Comparison of ENCODE assay signal across 8 mouse cellular contexts in the genomic region with DNA sequence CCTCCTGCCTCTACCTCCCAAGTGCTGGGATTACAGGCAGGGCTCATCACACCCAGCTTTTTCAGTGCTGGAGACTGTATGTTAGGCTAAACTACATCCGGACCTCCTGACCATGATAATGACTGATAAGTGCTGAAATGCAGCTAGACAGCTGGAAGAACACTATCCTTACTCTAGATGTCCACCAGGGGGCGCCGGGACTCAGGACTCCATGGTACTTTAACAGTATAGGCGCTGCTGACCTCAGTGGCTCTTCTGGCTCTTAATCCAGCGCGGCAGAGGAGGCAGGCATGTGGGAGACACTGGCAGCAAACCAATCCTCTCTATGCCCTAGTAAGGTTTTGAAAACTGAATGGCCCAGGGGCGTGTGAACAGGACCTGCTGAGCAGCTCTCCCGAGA. TPM values are rescaled to one million over a fixed set of nuclear protein-coding genes. Genes with fewer than 3 reads are reported as not detected.
DNase-seq lines count a peak whose midpoint lies in the region; ATAC-seq and TF ChIP-seq lines count a peak whose summit lies in the region.

No protein-coding gene starts in this region.

- H3K27me3 ChIP-seq in ES-Bruce4 (ENCODE audit: control insufficient read depth, insufficient read depth, low read length, poor library complexity, severe bottlenecking), result no peaks in the 10 kb centered on the region
- no peaks in the 10 kb centered on the region for H3K27me3 ChIP-seq in forebrain, embryonic 12.5 days
- H3K27me3 ChIP-seq in neural tube, embryonic 14.5 days (ENCODE audit: control insufficient read depth, insufficient read depth, low read length), result no peaks in the 10 kb centered on the region
- no peaks in the 10 kb centered on the region for H3K27me3 ChIP-seq in stomach, postnatal 0 days (ENCODE audit: control insufficient read depth, insufficient read depth, low read length)

- no peaks in the 10 kb centered on the region for H3K36me3 ChIP-seq in ES-Bruce4 (ENCODE audit: control insufficient read depth, insufficient read depth, low read length, poor library complexity, severe bottlenecking)
- no peaks in the 10 kb centered on the region for H3K36me3 ChIP-seq in forebrain, embryonic 12.5 days (replicated peaks)
- H3K36me3 ChIP-seq in neural tube, embryonic 14.5 days (ENCODE audit: control insufficient read depth, insufficient read depth, low read length), result no peaks in the 10 kb centered on the region
- no peaks in the 10 kb centered on the region for H3K36me3 ChIP-seq in stomach, postnatal 0 days (ENCODE audit: control insufficient read depth, insufficient read depth, low read length)

- peaks cover 2% of the 10 kb centered on the region for H3K4me1 ChIP-seq in ES-Bruce4 (ENCODE audit: control insufficient read depth, insufficient read depth, low read length)
- peaks cover 12% of the 10 kb centered on the region for H3K4me1 ChIP-seq in forebrain, embryonic 12.5 days
- no peaks in the 10 kb centered on the region for H3K4me1 ChIP-seq in neural tube, embryonic 14.5 days (ENCODE audit: control insufficient read depth, insufficient read depth, low read length)
- H3K4me1 ChIP-seq in stomach, postnatal 0 days (replicated peaks; ENCODE audit: control insufficient read depth, insufficient read depth), result no peaks in the 10 kb centered on the region

- TF ChIP-seq CTCF in ES-Bruce4 (IDR thresholded peaks at IDR 0.05; ENCODE audit: low read depth, low read length), result peak; percentile 75
- peak; percentile 95 for TF ChIP-seq CTCF in stomach, postnatal 0 days (IDR thresholded peaks at IDR 0.05; ENCODE audit: low read depth)

- TF ChIP-seq EP300 in ES-Bruce4 (IDR thresholded peaks at IDR 0.05; ENCODE audit: insufficient read depth, low read depth, low read length), result no peak
- no peak for TF ChIP-seq EP300 in stomach, postnatal 0 days (optimal IDR thresholded peaks at IDR 0.05)

- intact Hi-C loops in heart, postnatal 36 days (cut with DNase I), result loop anchor here (1.0 to 5.0 kb wide), 3 partner anchors 45 to 159 kb away; a partner anchor contains a TSS

- WGBS in forebrain, embryonic 12.5 days, result 7% methylated on average over 8 of the region's 8 CpGs
- 12% methylated on average over 8 of the region's 8 CpGs for whole genome bisulfite sequencing in large intestine, adult 2 months
- WGBS in neural tube, embryonic 14.5 days, result 8% methylated on average over 8 of the region's 8 CpGs
- 8% methylated on average over 8 of the region's 8 CpGs for whole genome bisulfite sequencing in stomach, postnatal 0 days

- peak; percentile 92 for DNase-seq in c-Kit-positive CD71-positive TER-119-positive erythroid progenitor cells, embryonic 14.5 days (ENCODE audit: low spot score)
- peak; percentile 81 to 84 for DNase-seq in heart, postnatal 36 days
- DNase-seq in large intestine, adult 2 months (ENCODE audit: low read depth, low spot score), result peak; percentile 67
- DNase-seq in lung, adult 18-20 months, result peak; percentile 71 to 81
- peak; percentile 86 for DNase-seq in stomach, postnatal 0 days (ENCODE audit: low spot score)

- H3K4me3 ChIP-seq in ES-Bruce4 (ENCODE audit: low read depth, low read length), result no peak overlapping the region
- H3K4me3 ChIP-seq in forebrain, embryonic 12.5 days (replicated peaks), result no peak overlapping the region
- no peak overlapping the region for H3K4me3 ChIP-seq in neural tube, embryonic 14.5 days (ENCODE audit: low read depth, low read length)
- H3K4me3 ChIP-seq in stomach, postnatal 0 days (ENCODE audit: low read depth, low read length), result no peak overlapping the region

- ATAC-seq in forebrain, embryonic 12.5 days (ENCODE audit: low FRiP score), result peak; percentile 61
- ATAC-seq in neural tube, embryonic 14.5 days (ENCODE audit: low read depth), result peak; percentile 86
- peak; percentile 67 for ATAC-seq in stomach, postnatal 0 days (ENCODE audit: low FRiP score, low TSS enrichment)

- H3K9me3 ChIP-seq in ES-Bruce4 (replicated peaks; ENCODE audit: control insufficient read depth, insufficient read depth, low read length, poor library complexity, severe bottlenecking), result no peaks in the 10 kb centered on the region
- H3K9me3 ChIP-seq in forebrain, embryonic 12.5 days, result no peaks in the 10 kb centered on the region
- H3K9me3 ChIP-seq in neural tube, embryonic 14.5 days (ENCODE audit: control insufficient read depth, low read length), result no peaks in the 10 kb centered on the region
- H3K9me3 ChIP-seq in stomach, postnatal 0 days (ENCODE audit: control insufficient read depth, low read length), result no peaks in the 10 kb centered on the region

- no peak overlapping the region for H3K4me2 ChIP-seq in forebrain, embryonic 12.5 days
- H3K4me2 ChIP-seq in neural tube, embryonic 14.5 days (ENCODE audit: low read depth, low read length), result no peak overlapping the region
- no peak overlapping the region for H3K4me2 ChIP-seq in stomach, postnatal 0 days (replicated peaks; ENCODE audit: low read depth)

- H3K9ac ChIP-seq in ES-Bruce4 (ENCODE audit: low read depth, poor library complexity, severe bottlenecking), result peak overlapping the region; percentile 22; the same call in 1 of the 2 replicates
- H3K9ac ChIP-seq in forebrain, embryonic 12.5 days, result no peak overlapping the region
- H3K9ac ChIP-seq in neural tube, embryonic 14.5 days (replicated peaks; ENCODE audit: low read depth, low read length), result no peak overlapping the region
- H3K9ac ChIP-seq in stomach, postnatal 0 days (ENCODE audit: low read length), result no peak overlapping the region

- H3K27ac ChIP-seq in ES-Bruce4 (ENCODE audit: insufficient read depth, low read length), result peak overlapping the region; percentile 41; the same call in 1 of the 2 replicates
- H3K27ac ChIP-seq in forebrain, embryonic 12.5 days, result no peak overlapping the region
- no peak overlapping the region for H3K27ac ChIP-seq in neural tube, embryonic 14.5 days (ENCODE audit: low read depth, low read length)
- no peak overlapping the region for H3K27ac ChIP-seq in stomach, postnatal 0 days (replicated peaks)

- no peak for TF ChIP-seq POLR2A in ES-Bruce4 (IDR thresholded peaks at IDR 0.05; ENCODE audit: insufficient read depth, low read length)

RNA-seq across cellular contexts. Expression of a gene that starts 5.2 kb away (rescaled TPM):
- 37.6 and 42.4 TPM in 2 replicates for polyA plus RNA-seq in ES-Bruce4 (2011; ENCODE audit: insufficient read depth, insufficient read length, low read depth, missing spikeins)
- 13.9 and 14.2 TPM in 2 replicates for polyA plus RNA-seq in forebrain, embryonic 12.5 days (2016; fragmentation: Nextera tagmentation; extraction: Ambion mirVana)
- total RNA-seq in heart, postnatal 36 days (2021), result 10 to 100 TPM; 18.0 to 19.8 TPM
- polyA plus RNA-seq in large intestine, adult 2 months (2012; rRNA removed), result 38.2 and 53.6 TPM in 2 replicates
- 18.7 and 23.9 TPM in 2 replicates for polyA plus RNA-seq in neural tube, embryonic 14.5 days (2014; fragmentation: Nextera tagmentation; extraction: Ambion mirVana)
- 17.1 and 21.0 TPM in 2 replicates for polyA plus RNA-seq in stomach, postnatal 0 days (2015; fragmentation: Nextera tagmentation; extraction: Ambion mirVana)

RNA-seq across cellular contexts. Expression of a gene that starts 29.8 kb away (rescaled TPM):
- polyA plus RNA-seq in ES-Bruce4 (2011; ENCODE audit: insufficient read depth, insufficient read length, low read depth, missing spikeins), result 118 and 141 TPM in 2 replicates
- 59.2 and 65.4 TPM in 2 replicates for polyA plus RNA-seq in forebrain, embryonic 12.5 days (2016; fragmentation: Nextera tagmentation; extraction: Ambion mirVana)
- total RNA-seq in heart, postnatal 36 days (2021), result 100 to 1,000 TPM in 1 of 2 experiments, 10 to 100 TPM in 1; 55.9 to 114 TPM
- polyA plus RNA-seq in large intestine, adult 2 months (2012; rRNA removed), result 21.1 and 22.8 TPM in 2 replicates
- 43.6 and 72.1 TPM in 2 replicates for polyA plus RNA-seq in neural tube, embryonic 14.5 days (2014; fragmentation: Nextera tagmentation; extraction: Ambion mirVana)
- 45.6 and 50.0 TPM in 2 replicates for polyA plus RNA-seq in stomach, postnatal 0 days (2015; fragmentation: Nextera tagmentation; extraction: Ambion mirVana)
